Mouse (Mus musculus) kidney, embryonic 14.5 days (tissue): ENCODE results near the gene Rras2. TPM values are rescaled to one million over a fixed set of nuclear protein-coding genes. Genes with fewer than 3 reads are reported as not detected.

Experiments used
- polyA plus RNA-seq: library from polyadenylated mRNA; unstranded; fragments of >200 nt; fragmentation: Nextera tagmentation; extraction: Ambion mirVana; gene quantifications from 2 replicates; pipeline ENCODE4 v1.2.1, GENCODE M21; 2014

Rras2 gene
- polyA plus RNA-seq, 1 experiment from 2014 or later, result 46.4 TPM

Other genes starting within 250 kb of the Rras2 start
- gene Copb1, start 136.9 kb upstream of the Rras2 start, polyA plus RNA-seq, result 104 and 136 TPM in 2 replicates
- 466 and 570 TPM in 2 replicates for gene Psma1, start 158.3 kb upstream of the Rras2 start, polyA plus RNA-seq